Mouse (Mus musculus) thymus, postnatal 4 days (tissue): ENCODE data around the gene Rnf212.
"Not testable (repeated sequence)": the region's sequence is repeated elsewhere in the genome, so short reads cannot be mapped to it uniquely, and the experiment has no call there.

Experiments
- DNase-seq: peaks from one replicate; pipeline ENCODE4 v3.0.0; 2021

Gene Rnf212

DNA sequence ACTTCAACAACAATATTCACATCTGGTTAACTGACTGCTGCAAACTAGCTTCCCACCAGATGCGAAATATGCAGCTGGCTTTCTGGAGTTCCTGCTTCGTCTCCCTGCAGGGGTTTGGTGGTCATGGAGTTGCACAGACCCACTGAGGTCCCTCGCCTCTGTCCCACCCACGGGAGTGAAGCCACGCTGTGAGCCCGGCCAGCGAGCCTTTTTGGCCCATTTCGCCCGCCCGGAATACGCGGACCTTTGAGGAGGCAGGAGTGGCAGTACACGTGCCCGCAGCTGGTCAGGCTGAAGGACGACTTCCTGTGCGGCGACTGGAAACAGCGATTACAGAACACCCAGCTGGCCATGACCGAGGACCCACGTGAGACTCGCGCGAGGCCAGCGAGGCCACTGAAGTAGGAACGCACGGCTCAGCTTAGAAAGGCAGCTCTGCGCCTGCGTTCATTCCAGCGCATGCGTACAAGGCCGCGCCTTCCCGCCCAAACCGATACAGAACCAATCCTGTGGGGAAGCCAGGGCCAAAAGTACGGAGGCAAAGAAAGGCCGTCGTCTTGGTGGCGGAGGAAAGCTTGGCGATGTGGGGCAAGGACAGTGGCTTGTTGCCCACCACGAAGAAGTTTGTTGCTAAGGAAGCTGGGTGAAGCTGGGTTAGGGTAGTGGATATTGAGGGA is at the start of gene Rnf212:
Rnf212 (minus strand) TSS at position 353 of the 677 bp plus-strand sequence.
- no peak for DNase-seq

DNA sequence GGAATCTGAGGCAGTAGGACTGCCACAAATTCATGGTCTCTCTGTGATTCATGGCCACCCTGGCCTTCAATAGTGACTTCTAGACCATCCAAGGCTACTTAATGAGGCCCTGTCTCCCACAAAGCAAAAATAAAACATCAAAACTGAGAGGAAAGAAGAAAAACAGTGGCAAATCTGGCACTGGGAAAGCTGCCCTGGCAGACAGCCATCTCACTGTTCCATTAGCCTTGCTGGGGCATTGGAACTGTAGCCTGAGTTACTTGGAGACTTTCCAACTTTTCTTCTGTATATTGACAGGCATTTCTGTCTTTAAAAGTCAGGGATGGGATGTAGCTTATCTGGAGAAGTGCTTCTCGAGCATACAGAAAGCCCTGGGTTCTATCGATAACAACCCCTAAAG is 48.5 kb upstream of the Rnf212 start:
- no peak for DNase-seq

DNA sequence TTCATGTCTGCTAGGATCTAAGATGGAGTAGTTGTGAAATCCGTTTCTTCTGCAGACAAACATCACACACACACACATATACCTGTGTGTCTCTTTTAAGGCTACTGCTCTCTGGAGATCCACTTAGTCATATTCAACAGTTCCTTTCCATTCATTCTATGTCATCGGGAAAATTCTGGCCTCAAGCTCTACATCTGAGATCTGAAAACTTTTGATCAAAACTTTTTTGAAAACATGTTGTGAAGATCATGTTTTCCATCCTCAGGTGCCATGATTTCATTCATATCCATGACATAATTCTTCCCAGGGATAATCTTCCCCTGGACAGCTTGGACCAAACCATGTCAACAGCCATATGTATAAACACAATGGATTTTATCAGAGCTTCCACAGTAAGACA is 34.0 kb upstream of the Rnf212 start, which contains the start of gene Vmn2r8:
Vmn2r8 (minus strand) TSS at position 101 of the 400 bp plus-strand sequence.
- not testable (repeated sequence) for DNase-seq

DNA sequence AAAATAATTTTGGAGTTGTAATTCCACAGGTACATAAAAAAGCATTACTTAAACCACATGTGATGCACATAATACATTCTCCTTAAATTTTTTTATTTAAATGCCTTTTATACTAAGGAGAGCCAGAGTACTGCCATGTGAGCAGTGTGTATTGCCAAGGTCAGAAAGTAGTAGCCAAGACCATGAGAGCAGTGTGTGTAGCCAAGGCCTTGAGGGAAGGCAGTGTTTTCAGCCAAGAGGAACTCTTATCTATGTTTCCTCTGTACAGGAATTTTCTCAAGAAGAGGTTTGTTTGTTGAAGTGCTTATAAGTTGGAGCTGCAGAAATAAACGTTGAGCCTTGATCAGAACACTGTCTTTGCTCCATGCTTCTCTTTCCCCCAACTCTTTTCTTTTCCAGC is 28.9 kb upstream of the Rnf212 start:
- DNase-seq, result no peak

DNA sequence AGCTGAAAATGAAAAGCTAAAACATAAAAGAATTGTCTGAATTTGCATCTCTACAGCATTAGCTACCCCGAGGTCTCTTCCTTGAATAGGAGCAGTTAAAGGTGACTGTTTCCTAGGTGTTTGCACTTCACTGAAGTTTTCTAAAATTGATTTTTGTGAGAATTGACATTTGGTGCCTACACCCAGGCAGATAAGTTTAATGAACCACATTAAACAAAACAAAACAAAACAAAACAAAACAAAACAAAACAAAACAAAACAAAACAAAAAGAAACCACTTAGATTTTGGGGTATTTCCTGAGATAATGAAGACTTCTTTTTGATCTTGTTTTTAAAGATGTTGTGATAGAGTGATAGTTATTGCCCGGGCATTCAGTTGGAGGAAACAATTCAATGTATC is 20.5 kb upstream of the Rnf212 start, which contains the start of gene Tmed11:
Tmed11 (minus strand) TSS at position 101 of the 400 bp plus-strand sequence.
- DNase-seq, result not testable (repeated sequence)

DNA sequence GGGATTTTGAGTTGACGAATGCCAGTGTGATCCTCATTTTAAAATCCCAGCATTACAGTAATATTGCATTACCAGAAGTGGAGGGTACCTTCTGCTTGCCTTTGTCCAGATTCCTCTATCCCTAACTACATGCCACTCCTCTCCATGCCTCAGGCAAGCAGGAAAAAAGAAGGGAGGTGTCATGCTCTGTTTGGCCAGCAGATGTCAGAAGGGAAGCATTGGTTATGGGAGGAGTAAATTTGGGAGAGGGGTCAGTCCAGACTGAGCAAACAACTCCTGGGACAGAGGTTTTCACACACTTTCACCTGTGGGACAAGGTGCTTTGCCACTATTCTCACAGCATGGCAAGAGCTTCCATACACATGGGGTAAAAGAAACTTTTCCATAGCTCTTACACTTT is 15.6 kb upstream of the Rnf212 start:
- DNase-seq, result peak; percentile 7

DNA sequence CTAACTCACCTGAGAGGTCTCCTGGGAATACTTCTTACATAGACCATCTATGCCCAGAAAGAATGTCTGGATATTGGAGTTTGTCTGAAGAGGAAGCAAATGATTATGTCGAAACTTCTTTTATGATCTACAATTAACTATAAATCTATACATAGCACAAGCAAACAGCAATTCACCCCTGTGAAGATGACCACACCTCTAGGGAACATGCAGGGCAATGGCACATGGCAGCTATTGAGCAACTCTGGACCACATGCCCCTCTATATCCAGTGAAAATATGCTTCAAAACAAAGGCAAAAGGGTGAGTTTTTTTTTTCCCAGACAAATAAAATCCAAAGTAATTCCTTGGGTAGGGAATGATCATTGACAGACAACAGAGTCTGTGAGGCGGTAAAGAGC is 14.8 kb downstream of the Rnf212 start:
- DNase-seq, result no peak

DNA sequence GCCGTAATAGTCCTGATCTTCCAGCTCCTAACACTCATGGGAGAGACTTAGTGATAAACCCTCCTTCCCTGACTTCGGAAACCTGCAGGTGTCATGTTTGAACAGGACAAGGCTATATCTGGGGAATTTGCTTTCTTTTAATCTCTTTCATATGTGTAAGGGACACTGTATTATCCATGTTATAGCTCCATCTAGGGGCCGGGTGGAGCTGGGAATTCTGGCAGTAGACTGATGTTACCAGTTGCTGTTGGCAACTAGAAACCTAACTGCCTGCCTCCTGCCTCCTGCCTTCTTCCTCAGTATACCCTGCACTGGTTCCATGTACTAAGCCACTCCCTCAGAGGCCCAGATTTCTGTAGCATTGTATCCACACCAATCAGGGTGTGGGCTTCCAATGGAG is 16.4 kb downstream of the Rnf212 start:
- DNase-seq, result peak; percentile 11

DNA sequence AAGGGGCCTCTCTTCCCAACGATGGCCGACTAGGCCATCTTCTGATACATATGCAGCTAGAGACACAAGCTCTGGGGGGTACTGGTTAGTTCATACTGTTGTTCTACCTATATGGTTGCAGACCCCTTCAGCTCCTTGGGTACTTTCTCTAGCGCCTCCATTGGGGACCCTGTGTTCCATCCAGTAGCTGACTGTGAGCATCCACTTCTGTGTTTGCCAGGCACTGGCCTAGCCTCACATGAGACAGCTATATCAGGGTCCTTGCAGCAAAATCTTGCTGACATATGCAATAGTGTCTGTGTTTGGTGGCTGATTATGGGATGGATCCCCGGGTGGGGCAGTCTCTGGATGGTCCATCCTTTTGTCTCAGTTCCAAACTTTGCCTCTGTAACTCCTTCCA is 23.5 kb downstream of the Rnf212 start:
- DNase-seq, result not testable (repeated sequence)

DNA sequence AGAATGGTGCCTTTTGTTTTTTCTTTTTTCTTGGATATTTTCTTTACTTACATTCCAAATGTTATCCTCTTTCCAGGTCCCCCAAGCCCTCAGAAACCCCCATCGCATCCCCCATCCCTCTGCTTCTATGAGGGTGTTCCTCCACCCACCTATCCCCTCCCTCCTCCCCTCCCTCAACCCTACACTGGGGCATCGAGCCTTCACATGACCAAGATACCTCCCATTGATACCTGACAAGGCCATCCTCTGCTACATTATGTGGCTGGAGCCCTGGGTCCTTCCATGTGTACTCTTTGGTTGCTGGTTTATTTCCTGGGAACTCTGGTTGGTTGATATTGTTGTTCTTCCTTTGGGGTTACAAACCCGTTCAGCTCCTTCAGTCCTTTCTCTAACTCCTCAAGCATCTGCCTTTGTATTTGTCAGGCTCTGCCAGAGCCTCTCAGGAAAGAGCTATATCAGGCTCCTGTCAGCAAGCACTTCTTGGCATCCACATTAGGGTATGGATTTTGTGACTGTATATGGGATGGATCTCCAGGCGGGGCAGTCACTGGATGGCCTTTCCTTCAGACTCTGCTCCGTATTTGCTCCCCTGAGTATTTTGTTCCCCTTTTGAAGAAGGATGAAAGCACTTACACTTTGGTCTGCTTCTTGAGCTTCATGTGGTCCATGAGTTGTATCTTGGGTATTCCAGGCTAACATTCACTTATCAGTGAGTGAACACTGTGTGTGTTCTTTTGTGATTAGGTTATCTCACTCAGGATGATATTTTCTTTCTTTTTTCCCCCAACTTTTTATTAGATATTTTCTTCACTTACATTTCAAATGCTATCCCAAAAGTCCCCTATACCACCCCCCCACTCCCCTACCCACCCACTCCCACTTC is 24.2 kb downstream of the Rnf212 start:
- DNase-seq, result no peak

DNA sequence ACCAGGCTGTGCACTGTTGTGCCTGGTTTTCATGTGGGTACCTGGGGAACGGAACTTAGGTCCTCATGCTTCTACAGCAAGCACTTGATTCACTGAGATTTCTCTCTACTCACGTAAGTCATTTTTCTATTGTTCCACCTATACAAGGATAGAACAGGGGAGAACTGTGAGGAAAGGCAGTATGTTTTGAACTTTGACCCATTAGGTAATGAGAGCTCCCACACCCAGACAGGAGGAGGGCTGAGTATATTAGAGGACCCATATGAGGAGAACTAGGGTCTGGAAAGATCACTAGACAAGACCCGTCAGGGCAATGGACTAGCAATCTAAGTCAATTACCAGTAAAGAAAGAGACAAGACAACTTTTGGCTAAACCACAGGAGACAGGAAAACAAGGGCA is 30.2 kb downstream of the Rnf212 start:
- DNase-seq, result no peak

DNA sequence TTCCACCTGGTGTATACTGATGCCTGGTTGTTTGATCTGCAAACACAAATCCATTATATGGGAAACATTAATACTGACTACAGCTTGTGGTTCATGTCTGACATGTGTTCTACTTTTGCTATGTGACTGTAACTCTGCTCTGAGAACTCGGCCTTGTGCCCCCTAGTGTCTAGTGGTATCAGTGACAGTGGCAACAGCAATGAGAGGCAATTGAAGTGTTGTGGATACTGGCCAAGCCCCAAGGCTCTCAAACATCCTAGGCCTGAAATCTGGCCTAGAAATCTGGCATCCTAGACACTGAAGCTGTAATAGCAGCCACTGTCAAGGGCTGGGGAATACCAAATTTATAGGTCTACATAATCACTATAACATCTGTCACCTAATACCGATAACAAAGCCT is 30.9 kb downstream of the Rnf212 start:
- DNase-seq, result peak; percentile 11

DNA sequence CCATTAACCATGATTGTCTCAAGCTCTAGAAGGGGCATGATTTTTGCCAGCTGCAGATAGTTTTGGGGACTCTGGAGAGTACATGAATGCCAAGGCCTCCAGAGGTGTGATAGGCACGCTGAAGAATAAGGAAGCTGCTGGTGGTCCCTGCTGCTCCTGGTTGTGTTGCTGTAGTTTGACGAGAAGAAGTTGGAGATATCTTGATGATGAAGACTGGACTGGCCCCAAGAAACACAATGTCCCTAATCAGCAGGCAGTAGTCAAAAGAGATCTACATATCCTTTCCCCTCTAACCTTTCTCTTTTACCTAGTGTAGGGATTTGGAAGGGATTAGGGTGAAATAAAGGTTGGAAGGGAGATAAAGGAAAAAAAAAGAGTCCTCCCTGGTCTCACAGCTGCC is 32.2 kb downstream of the Rnf212 start:
- no peak for DNase-seq

DNA sequence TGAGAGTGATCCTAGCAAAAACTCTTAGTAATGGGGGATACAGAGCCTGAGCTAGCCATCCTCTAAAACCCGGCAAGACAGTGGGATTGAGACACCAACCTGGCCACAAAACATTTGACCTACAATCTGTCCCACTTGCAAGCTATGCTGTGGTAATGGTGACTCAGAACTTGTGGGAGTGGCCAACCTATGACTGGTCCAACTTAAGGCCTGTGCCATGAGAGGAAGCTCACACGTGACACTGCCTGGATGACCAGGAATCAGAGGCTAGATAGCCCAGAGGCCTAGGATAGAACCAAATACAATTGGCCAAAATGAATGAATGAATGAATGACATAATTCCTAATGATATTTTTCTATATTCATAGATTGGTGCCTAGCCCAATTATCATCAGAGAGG is 32.9 kb downstream of the Rnf212 start:
- DNase-seq, result no peak

DNA sequence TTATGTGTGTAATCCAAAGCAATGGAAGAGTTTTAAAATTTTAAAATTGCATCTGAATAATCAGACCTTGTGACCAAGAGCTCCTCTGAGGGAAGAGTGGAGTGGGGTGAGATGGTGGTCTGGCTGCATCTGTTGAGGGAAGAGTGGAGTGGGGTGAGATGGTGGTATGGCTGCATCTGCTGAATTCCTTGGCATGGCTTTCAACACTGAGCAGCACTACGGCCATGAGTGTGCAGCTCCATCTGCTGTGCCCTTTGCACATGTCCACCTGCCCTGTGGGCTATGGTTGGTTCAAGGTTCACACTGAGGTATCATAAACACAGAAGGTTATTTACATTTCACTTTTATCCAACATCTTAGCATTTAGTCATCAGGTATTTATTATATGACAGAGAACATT is 47.4 kb downstream of the Rnf212 start:
- DNase-seq, result no peak

DNA sequence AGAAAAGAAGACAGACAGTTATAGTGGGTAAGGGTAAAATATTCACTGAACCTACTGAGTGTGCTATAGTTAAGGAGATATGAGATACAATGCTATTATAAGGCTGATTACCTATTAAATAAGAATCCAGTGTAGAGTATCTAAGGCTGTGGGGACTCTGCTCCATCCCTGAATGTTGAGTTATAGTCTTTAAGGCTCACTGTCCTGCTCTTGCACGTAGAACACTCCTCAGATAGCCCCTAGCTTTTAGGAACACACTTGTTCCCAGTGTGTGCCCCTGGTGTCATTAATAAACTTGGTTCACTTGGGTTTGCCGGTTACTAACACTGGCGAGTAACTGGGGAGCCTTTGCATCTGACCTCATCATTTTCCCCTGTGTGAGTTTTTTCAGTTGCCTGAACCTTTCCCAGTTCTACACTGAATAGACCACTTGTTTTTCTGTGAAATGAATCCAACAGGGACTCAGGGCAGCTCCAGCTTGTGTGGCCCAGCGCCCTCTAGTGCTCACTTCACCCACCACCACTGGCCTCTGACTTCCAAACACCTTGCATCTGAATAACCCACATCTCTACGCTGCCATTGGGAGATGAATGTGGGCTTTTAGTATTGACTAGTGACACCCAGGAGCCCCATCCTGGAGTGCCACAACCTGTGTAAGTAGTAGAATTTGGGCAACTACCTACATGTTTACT is 48.1 kb downstream of the Rnf212 start:
- DNase-seq, result peak; percentile 78

DNA sequence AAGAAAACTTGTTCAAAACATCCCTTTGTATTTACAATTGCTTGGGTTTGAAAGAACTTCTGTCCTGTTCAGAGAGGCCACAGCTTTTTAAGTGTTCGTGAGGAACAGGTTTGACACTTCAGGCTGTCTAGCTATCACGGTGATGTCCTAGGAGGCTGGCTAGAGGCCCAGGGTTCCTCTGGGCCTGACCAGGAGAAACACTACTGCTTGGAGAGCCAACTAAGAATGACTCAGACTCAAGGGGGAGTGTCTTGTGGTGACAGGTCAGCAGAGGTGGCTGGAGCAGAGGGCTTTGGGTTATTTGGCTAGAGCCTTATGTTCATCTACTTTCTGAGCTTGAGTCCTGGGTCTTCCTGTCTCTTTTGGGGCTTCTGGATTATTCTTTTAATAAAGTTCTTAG is 50.8 kb downstream of the Rnf212 start:
- no peak for DNase-seq

DNA sequence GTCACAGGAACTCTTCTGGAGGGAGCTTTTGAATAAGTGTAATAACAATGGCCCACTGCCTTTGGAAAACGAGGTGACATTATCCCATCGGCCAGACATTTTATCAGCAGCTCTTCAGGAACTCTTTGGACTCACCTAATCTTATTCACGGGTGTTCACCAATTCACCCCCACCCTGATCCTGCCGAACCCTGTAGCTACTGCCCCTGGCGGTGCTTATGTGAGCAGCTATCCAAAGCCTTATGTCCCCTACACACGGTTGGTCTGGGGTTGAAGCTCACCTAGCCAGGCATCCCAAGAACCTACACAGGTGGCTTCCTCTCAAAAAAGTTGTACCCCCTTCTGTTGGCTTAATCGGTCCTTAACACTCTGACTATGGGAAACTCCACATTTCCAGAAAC is 55.0 kb downstream of the Rnf212 start:
- DNase-seq, result no peak

DNA sequence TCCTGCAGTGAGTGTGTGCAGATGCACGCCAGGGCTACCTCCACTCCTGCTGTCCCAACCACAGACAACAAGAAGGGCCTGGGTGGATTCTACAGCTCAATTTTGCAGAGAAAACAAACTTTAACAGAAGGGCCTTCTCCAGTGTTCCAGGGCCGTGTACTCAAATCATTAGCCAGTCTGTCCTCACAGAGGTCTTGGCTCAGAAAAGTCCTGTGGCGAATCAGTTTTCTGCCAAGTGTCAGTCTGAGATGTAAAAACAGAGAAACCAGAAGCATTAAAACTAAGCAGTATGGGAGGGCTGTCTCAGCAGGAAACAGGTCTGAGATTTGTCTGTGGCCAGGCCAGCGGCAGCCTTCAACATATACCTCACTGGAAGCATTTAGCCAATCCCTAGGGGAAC is 56.7 kb downstream of the Rnf212 start:
- DNase-seq, result no peak

DNA sequence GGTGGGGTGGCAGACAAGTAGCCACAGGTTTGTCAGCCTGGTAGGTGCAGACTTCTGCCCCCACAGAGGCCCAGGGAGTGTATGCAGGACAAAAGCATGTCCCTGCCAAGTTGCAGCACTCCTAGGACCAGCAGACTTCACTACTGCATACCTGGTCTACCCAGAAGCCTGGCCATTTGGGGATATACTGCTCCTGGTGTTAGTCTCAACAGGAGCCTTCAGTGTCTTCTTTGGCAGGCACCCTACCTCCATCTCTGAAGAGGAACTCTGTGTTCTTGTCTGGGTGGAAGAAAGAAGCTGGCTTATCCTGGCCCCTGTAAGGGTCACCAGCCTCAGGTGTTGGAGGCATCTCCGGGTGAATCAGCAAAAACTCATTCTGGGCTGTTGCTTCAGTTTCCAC is 58.8 kb downstream of the Rnf212 start:
- no peak for DNase-seq

DNA sequence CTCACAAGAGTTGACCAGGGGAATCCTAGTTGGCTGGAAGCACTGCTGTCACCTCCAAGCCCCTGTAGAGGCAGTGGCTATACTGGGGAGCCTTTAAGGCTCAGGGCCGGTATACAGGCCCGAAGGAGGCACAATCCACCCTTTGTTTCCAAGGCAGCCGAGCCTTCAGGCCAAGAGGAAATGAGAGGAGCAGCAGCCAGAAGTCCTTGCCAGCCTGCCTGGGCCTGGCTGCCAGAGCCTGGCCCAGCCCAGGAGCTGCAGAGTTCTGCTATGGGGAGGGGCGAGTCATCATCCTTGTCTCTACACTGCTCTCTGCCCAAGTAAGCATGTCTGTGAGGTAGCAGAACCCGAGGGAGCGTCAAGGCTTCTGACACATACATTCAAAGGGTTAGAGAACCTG is 60.6 kb downstream of the Rnf212 start:
- DNase-seq, result no peak

DNA sequence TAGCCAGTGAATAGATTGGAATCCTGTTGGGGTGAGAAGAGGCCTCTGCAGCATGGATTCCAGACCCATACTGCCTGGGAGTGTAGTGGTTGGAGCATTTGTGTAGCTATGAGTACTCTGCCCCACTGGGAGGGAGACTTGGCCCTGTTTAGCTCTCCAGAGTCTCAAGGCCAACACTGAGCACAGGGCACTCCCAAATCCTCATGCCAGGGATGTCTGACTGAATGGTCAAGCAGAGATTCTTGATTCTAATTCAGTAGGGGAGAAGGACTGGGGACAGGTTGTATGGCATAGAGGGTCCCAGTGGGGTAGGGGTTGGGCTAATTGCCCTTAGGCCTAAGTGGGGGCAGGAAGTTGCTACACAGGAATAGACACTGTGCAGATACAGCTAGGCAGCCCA is 61.1 kb downstream of the Rnf212 start:
- DNase-seq, result no peak

DNA sequence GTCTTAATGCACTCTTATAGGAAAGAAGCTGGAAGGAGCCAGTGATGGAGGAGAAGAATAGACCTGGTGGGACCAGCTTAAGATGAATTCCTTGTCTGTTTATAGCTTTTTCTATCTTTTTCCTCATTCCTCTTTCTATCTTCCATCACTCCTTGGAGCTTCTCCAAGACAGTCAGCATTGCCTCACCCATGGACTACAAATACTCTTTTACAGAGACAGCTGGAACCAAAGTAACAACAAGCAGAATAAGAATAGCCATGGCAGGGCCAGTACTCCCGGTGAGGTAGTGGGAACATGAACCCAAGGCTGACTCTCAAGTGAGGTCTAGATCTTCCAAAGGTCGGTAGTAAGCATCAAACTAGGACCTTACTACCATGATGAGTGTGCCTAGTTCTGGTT is 61.7 kb downstream of the Rnf212 start:
- DNase-seq, result no peak

DNA sequence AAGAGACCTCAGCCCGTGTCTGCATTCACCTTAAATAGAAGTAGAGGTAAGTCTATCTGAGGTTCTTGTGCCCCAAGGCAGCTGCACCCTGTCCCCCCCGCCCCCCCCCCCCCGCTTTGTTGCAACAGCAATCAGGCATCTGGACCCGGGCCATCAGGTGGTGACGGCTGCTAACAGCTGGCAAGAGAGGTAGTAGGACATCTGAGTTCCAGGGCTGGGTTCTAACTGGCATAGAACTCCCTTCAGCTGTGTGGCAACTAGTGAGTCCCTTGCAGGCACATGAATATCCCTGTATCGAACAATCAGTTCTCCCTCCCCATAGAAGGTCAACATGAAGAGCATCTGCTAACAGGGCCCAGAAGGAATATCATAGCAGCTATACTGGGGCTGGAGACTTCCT is 62.8 kb downstream of the Rnf212 start:
- no peak for DNase-seq
